Mouse (Mus musculus) embryo, embryonic 11 days (tissue): ENCODE measurements around the gene Glrx3.
"Not testable (repeated sequence)": the region's sequence is repeated elsewhere in the genome, so short reads cannot be mapped to it uniquely, and the experiment has no call there.

Experiments
- DNase-seq: peaks from one replicate; pipeline ENCODE4 v3.0.0-alpha.2; 2015

Gene Glrx3

GRCm38 (mm10) chr7:137437440-137438178 lies at the start of gene Glrx3:
Gene Glrx3 (plus strand): TSS chr7:137437614.
- peak; percentile 99 for DNase-seq

- DNase-seq, result no peak
Measured at GRCm38 (mm10) chr7:137387863-137388262, 49.6 kb upstream of the Glrx3 start.

- no peak for DNase-seq
Measured at GRCm38 (mm10) chr7:137395421-137395820, 42.0 kb upstream of the Glrx3 start.

DNA sequence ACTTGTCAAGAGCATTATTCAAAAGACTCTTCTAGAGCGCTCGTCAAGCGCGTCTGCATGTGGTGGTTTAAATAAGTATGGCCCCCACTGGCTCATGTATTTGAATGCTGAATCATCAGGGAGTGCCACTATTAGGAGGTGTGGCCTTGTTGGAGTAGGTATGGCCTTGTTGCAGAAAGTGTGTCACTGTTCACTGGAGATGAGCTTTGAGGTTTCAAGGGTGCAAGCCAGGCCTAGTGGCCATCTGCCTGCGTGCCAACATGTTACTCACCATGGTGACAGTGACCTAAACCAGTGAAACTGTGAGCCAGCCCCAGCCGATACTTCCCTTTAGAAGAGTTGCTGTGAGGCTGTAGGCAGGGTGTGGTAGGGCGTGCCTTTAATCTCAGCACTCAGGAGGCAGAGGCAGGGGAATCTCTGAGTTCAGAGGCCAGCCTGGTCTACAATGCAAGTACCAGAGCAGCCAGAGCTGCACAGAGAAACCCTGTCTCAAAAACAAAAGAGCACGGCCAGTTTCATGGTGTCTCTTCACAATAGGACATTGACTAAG lies 40.0 kb upstream of the Glrx3 start:
- DNase-seq, result no peak

- DNase-seq, result no peak
Measured at GRCm38 (mm10) chr7:137398973-137399372, 38.4 kb upstream of the Glrx3 start.

- DNase-seq, result no peak
Measured at GRCm38 (mm10) chr7:137404146-137404545, 33.3 kb upstream of the Glrx3 start.

DNA sequence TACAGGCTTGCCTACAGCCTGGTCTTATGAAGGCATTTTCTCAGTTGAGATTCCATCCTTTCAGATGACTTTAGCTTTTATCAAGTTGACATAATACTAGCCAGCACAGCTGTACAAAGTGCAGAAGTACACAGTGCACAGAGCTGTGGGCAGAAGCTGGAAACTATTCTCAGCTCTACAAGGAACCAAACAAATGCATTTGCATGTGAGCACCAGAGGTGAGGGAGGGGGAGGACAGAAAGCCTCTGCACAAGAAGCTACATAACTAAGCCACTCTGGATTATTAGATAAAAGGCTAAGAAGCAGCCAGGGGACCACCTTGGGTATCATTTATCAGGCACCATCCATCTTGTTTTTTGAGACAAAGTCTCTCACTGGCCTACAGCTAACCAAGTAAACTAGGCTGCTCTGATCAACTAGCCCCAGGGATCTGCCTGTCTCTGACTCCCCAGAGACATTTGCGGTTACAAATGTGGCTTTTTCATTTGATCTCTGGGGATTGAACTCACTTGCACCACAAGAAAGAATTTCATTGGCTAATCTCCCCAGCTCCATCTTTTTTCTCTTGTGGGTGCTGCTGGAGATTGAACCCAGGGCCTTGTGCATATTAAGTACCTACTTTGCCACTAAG lies 29.9 kb upstream of the Glrx3 start:
- no peak for DNase-seq

- DNase-seq, result peak; percentile 97
Measured at GRCm38 (mm10) chr7:137410337-137411197, 26.8 kb upstream of the Glrx3 start, which contains the start of gene 9430038I01Rik. Gene 9430038I01Rik (minus strand): TSS chr7:137410762.

DNA sequence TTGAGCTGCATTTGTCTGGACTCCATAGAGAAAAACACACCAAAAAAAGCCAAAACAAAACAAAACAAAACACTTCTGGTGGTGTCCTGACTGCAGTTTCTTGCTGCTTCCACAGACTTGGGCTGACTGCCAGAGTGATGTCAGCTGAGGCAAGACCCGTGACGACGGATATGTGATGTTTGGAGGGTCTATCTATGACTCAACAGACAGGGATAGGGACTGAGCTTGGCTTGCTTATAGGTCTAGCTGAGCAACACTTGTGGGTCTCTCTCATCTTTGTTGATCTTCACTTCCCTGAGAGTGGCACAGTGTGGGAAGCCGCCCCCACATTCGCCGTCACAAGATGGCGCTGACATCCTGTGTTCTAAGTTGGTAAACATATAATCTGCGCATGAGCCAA lies 22.7 kb upstream of the Glrx3 start:
- no peak for DNase-seq

DNA sequence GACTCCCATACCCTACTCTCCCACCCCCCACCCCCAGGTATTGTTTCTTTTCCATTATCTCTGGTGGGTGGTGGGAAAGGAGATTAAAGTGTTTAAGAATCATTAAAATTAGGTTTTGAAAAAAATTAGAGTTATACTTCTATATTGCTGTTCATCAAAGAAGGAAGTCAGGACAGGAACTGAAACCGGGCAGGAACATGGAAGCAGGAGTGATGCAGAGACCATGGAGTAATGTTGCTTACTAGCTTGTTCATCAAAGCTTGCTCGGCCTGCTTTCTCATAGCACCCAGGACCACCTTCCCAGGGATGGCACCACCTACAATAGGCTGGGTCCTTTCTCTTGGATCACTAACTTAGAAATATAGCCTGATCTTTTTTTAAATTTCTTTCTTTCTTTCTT lies 16.9 kb upstream of the Glrx3 start:
- DNase-seq, result no peak

- DNase-seq, result no peak
Measured at GRCm38 (mm10) chr7:137421236-137421635, 16.2 kb upstream of the Glrx3 start.

- DNase-seq, result no peak
Measured at GRCm38 (mm10) chr7:137426693-137427092, 10.7 kb upstream of the Glrx3 start.

- peak; percentile 17 for DNase-seq
Measured at GRCm38 (mm10) chr7:137431769-137432603, 5.4 kb upstream of the Glrx3 start.

GRCm38 (mm10) chr7:137436901-137437300 lies 513 bp upstream of the Glrx3 start:
- no peak for DNase-seq

DNA sequence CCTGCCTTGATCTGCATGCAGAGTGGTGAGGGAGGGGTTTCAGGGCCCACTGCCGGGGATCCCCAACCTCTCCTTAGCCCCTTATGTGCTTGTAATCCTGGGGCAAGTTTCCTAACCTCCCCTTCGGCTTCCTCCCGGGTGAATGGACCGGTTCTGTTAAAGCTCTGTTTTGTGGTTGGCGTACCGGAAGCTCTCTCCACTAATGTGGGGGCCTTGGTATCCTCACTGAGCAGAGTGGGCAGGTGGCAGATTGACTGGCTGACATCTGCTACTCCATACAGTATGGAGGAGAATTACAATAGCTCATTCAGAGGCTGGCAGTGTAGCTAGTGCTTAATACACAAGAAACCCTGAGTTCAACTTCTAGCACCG lies 751 bp downstream of the Glrx3 start:
- DNase-seq, result peak; percentile 44

- DNase-seq, result not testable (repeated sequence)
Measured at GRCm38 (mm10) chr7:137438962-137439361, 1.5 kb downstream of the Glrx3 start.

- DNase-seq, result no peak
Measured at GRCm38 (mm10) chr7:137442951-137443350, 5.5 kb downstream of the Glrx3 start.

- DNase-seq, result no peak
Measured at GRCm38 (mm10) chr7:137445321-137445720, 7.9 kb downstream of the Glrx3 start.

DNA sequence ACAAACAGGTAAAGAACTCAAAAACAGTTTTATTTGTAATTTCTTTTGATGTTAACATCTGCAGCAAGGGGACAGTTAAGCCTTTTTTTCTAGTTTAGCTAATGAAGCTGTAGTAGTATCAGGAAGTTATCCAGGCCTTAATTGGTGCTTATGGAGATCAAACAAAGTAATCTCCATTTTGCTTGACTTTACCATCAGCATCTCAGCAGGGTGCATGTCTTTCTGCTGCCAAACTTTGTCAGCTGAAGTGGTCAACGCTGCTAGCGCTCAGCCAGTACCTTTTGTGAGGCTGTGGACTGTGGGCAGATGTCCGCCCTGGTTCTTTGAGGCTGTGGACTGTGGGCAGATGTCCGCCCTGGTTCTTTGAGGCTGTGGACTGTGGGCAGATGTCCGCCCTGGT lies 24.0 kb downstream of the Glrx3 start:
- no peak for DNase-seq

GRCm38 (mm10) chr7:137468174-137468573 lies 30.8 kb downstream of the Glrx3 start:
- peak; percentile 49 for DNase-seq

DNA sequence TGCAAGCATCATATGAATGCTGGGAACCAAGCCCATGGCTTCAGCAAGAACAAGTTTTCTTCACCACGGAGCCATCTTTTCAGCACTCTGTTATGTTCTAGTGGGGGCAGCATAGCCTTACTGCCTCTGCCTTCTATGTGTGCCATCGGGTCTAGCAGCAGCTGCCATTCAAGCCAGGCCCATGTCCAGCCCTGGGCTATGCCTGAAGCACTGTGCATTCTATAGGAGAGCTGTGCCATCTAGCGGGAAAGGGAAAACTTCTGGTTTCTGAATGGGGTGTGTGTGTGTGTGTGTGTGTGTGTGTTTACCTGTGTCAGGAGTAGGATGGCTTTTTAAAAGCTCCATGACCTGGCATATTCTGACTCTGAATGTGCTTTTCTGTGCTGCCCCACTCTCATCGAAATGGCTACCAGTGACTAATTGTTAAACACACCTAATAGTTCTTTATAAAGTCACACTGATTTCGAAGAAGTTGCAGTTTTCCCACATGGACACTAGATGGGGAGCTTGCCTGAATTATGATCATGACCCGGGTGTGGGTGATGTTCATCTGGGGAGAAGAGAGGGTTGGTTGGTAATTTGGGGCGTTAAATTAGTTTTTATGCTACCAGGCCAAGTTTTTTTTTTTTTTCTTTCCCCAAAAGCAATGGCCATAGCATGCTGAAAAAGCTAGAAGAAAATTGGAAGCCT lies 34.2 kb downstream of the Glrx3 start:
- DNase-seq, result peak; percentile 21

GRCm38 (mm10) chr7:137472149-137472548 lies 34.7 kb downstream of the Glrx3 start:
- no peak for DNase-seq
